Mouse (Mus musculus): Measurements from ENCODE around the gene Sulf2. TPM values are rescaled to one million over a fixed set of nuclear protein-coding genes. Genes with fewer than 3 reads are reported as not detected.

Sulf2 gene
- total and polyA plus RNA-seq, 3 experiments = not detected

DNA sequence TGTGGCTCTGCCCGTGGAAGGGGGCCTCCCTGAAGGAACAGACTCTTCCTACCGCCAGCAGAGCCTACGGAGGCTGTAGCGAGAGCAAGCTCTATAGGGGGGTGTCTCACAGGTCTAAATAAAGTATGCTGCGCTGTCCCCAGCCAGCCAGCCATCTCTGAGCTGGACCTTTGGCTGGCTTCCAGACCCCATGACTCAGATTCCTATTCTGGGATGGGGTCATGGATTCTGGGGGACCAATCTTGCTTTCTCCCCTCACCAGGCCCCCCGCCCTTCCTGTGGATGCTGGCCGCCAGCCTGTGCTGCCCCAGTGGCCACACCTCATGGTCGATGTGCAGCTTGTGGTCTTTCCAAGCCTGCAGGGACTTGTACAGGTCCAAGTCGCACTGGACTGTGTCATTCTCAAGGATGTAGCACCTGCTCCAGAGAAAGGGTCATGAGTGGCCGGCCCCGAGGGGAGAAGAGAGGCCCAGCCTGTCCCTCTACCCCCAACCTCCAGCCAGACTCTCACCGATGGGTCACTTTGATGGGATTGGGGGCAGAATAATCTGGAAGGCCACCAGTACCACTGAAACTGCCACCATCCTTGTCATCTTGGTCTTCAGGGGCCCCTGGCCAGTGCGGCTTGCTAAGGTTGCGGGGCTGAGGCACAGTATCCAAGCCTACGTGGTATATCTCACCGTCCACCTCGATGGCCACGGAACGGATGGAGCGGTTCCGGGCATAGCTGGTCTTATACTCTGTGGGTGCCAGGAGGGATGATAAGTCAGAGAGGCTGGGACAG lies 74.3 kb downstream of the Sulf2 start:
- Histone ChIP-seq H3K4me1 (ENCODE audit: control insufficient read depth in 1 of 2, insufficient read depth in 2 of 2, low read length in 2 of 2) (peaks cover 0 to 3% of the 10 kb centered on the region in 2 experiments; a peak in 1 of 4 replicates), H3K79me2 (ENCODE audit: control insufficient read depth, insufficient read depth, low read length, poor library complexity) (no peaks in the 10 kb centered on the region), H3K9ac (ENCODE audit: control insufficient read depth, low read depth, low read length, poor library complexity, severe bottlenecking) (peak overlapping the region; percentile 53), H3K36me3 (ENCODE audit: control insufficient read depth in 1 of 2, insufficient read depth in 2 of 2, low read length in 2 of 2) (no peaks in the 10 kb centered on the region), H3K4me3 (ENCODE audit: control insufficient read depth in 1 of 2, insufficient read depth in 1 of 2, low read depth in 2 of 2, low read length in 2 of 2) (peak overlapping the region; percentile 61 to 65), H3K9me3 (replicated peaks; ENCODE audit: insufficient read depth, low read length) (no peaks in the 10 kb centered on the region), H3K27ac (ENCODE audit: control insufficient read depth, low read depth, low read length) (no peak overlapping the region), H3K27me3 (ENCODE audit: control insufficient read depth in 1 of 2, insufficient read depth in 2 of 2, low read length in 2 of 2) (no peaks in the 10 kb centered on the region)
- TF ChIP-seq MAZ (IDR thresholded peaks at IDR 0.05; ENCODE audit: low read depth, low read length) = no peak
- no peak for TF ChIP-seq BHLHE40 (IDR thresholded peaks at IDR 0.05; ENCODE audit: borderline replicate concordance, low read depth, low read length)
- no peak for TF ChIP-seq SIN3A (IDR thresholded peaks at IDR 0.05; ENCODE audit: low read length)
- no peak for TF ChIP-seq GABPA (IDR thresholded peaks at IDR 0.05; ENCODE audit: low read depth, low read length)
- no peak for TF ChIP-seq NRF1 (IDR thresholded peaks at IDR 0.05; ENCODE audit: insufficient read depth, low read depth, low read length, poor library complexity, severe bottlenecking)
- no peak for TF ChIP-seq MYC (IDR thresholded peaks at IDR 0.05; ENCODE audit: low read depth, low read length)
- TF ChIP-seq CHD1 (IDR thresholded peaks at IDR 0.05; ENCODE audit: low read depth, low read length) = no peak
- DNase-seq (ENCODE audit: low read depth, low spot score) = no peak

DNA sequence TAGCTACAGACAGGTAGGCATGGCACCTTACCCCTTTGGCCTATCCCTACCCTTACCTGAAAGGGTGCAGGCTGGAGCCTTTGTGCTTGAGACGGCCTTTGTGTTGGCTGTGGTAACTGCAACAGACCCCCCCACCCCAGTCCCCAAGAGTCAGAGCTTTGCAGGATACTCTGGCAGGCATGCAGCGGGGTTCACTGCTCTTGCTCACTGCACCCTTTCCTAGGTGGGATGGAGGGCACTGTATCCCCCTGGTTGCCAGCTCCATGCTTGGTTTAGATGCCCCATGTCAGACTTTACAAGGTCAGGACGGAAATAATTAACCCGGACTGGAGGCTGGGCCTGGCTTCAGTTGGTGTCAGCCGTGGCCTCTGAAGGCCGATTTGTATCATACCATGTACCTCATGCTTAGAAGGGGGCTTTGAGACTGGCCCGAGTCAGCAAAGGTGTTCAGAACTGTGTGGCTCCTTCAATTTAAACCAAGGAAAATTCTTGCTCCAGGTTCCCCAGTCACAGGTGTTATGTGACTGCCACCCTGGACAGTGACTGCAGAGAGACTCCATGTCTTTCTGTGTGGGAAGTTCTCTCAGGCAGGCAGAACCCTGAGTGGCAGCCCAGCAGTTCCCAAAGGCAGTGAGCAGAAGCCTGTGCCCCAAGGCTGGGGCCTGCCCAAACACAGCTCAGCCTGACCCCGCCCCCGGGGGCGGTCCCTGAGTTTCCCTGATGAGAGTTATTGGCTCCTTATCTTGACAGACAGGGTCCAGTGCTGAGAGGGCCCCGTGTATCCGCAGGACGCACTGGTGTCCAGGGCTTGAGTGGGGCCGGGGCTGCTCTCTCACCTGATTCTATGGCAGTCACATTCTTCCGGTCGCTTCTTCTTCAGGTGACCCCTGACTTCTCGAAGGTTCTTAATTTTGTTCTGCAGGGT lies 75.2 kb downstream of the Sulf2 start:
- Histone ChIP-seq H3K4me1 (ENCODE audit: control insufficient read depth in 1 of 2, insufficient read depth in 2 of 2, low read length in 2 of 2) (peaks cover 0 to 3% of the 10 kb centered on the region in 2 experiments; a peak in 1 of 4 replicates), H3K36me3 (ENCODE audit: control insufficient read depth in 1 of 2, insufficient read depth in 2 of 2, low read length in 2 of 2) (no peaks in the 10 kb centered on the region), H3K4me3 (ENCODE audit: control insufficient read depth in 1 of 2, insufficient read depth in 1 of 2, low read depth in 2 of 2, low read length in 2 of 2) (peak overlapping the region; percentile 61 to 65), H3K27ac (ENCODE audit: control insufficient read depth, low read depth, low read length) (no peak overlapping the region), H3K79me2 (ENCODE audit: control insufficient read depth, insufficient read depth, low read length, poor library complexity) (no peaks in the 10 kb centered on the region), H3K27me3 (ENCODE audit: control insufficient read depth in 1 of 2, insufficient read depth in 2 of 2, low read length in 2 of 2) (no peaks in the 10 kb centered on the region), H3K9me3 (replicated peaks; ENCODE audit: insufficient read depth, low read length) (no peaks in the 10 kb centered on the region), H3K9ac (ENCODE audit: control insufficient read depth, low read depth, low read length, poor library complexity, severe bottlenecking) (peak overlapping the region; percentile 53)
- no peak for TF ChIP-seq CHD1 (IDR thresholded peaks at IDR 0.05; ENCODE audit: low read depth, low read length)
- no peak; the same call in 1 of the 2 replicates for TF ChIP-seq MAZ (IDR thresholded peaks at IDR 0.05; ENCODE audit: low read depth, low read length)
- no peak for TF ChIP-seq ZKSCAN1 (IDR thresholded peaks at IDR 0.05; ENCODE audit: low read depth, low read length)
- DNase-seq (ENCODE audit: low read depth, low spot score) = peak; percentile 85

DNA sequence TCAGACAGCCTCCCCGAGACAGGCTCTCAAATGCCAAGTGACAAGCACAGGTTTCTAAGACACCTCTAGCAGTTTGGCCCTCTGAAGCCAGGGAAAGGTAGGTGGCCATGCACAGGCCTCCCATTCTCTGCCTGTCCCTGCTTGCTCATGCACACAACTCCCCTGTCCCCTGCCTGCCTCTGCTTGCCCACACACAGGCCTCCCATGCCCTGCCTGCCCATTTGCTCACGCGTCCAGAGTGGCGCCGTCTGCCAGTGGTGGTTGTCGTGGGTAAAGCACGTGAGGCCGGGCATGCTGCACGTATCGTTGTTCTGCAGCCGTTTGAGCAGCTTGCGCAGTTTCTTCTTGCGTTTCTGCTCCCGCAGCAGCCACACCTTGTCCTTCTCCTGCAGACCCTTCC lies 76.2 kb downstream of the Sulf2 start:
- DNase-seq (ENCODE audit: low read depth, low spot score) = no peak

More for the DNA sequence above, 76.2 kb downstream of the Sulf2 start:
- H3K27ac ChIP-seq (ENCODE audit: control insufficient read depth, low read depth, low read length) = no peak overlapping the region
- no peak overlapping the region for H3K9ac ChIP-seq (ENCODE audit: control insufficient read depth, low read depth, low read length, poor library complexity, severe bottlenecking)
- H3K79me2 ChIP-seq (ENCODE audit: control insufficient read depth, insufficient read depth, low read length, poor library complexity) = no peaks in the 10 kb centered on the region
- TF ChIP-seq CTCF (IDR thresholded peaks at IDR 0.05 in 2 of 3, conservative IDR thresholded peaks at IDR 0.05 in 1 of 3; ENCODE audit: control insufficient read depth in 1 of 3, insufficient read depth in 1 of 3, low read depth in 2 of 3, low read length in 3 of 3, poor library complexity in 1 of 3, severe bottlenecking in 1 of 3) = no peak
- no peak for TF ChIP-seq MAX (IDR thresholded peaks at IDR 0.05; ENCODE audit: low read length)
- no peak for TF ChIP-seq MAFK (IDR thresholded peaks at IDR 0.05; ENCODE audit: borderline replicate concordance, low read depth, low read length)
- no peaks in the 10 kb centered on the region for H3K27me3 ChIP-seq (ENCODE audit: control insufficient read depth in 1 of 2, insufficient read depth in 2 of 2, low read length in 2 of 2)
- H3K4me3 ChIP-seq (ENCODE audit: control insufficient read depth in 1 of 2, insufficient read depth in 1 of 2, low read depth in 2 of 2, low read length in 2 of 2) = no peak overlapping the region
- H3K36me3 ChIP-seq (ENCODE audit: control insufficient read depth in 1 of 2, insufficient read depth in 2 of 2, low read length in 2 of 2) = no peaks in the 10 kb centered on the region
- H3K9me3 ChIP-seq (replicated peaks; ENCODE audit: insufficient read depth, low read length) = no peaks in the 10 kb centered on the region
- peaks cover 0 to 3% of the 10 kb centered on the region in 2 experiments; a peak in 1 of 4 replicates for H3K4me1 ChIP-seq (ENCODE audit: control insufficient read depth in 1 of 2, insufficient read depth in 2 of 2, low read length in 2 of 2)
